Mouse (Mus musculus): ENCODE measurements at regions not wholly inside any gene's neighbourhood (a gene's known extent, or its start where the extent isn't known, plus 50 kb on each side); places are given as distances from the start of the nearest gene placed in this dataset.

DNA sequence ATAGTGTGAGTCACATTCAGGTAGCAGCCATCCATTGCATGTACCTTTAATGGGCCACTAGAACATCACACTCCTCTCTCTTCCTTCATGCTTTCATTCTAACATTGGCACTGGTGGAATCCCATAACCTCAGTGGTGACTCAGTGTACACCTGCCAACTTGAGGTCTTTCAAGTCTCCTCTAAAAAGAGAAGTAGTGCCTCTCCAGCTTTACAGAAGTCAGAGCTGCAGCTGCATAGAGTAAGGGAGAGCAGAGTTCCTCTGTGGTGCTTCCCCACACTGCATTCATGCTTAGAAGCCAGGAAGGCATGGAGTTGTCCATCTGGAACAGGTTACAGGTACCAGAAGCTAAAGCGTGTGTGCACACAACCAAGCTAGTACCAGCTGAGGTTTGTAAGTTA, 233.8 kb downstream of the Ppp1r3a start:
- no peak for TF ChIP-seq CTCF (IDR thresholded peaks at IDR 0.05)
- TF ChIP-seq EP300 (IDR thresholded peaks at IDR 0.05): no peak

Measured in lung, postnatal 0 days (tissue).